Mouse (Mus musculus): Measurements from ENCODE around the gene Ppp1r9b.

DNA sequence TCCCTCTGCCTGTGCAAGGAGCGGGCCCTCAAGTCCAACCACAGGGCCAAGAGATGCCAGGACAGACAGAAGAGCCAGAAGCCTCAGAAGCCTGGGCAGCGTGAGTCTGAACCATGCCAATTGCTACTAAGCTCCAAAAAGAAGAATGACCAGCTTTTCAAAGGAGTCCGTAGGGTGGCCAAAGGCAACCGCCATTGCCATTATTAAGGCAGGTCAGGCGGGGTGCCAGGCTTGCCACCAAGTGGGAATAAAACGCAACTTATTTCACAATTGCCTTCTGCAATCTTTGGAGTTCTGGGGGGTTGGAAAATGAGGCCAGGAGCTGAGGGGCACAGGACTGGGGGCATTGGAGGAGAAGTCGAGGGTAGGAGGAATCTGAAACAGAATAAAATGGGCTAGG, 22.6 kb upstream of the Ppp1r9b start:
- TF ChIP-seq CTCF (IDR thresholded peaks at IDR 0.05; ENCODE audit: control insufficient read depth, insufficient read depth, insufficient replicate concordance, low read depth, low read length) (no peak), POLR2A (IDR thresholded peaks at IDR 0.05; ENCODE audit: control insufficient read depth, low read depth, low read length) (no peak)

Measured in testis, adult 2 months (tissue).